Mouse (Mus musculus) midbrain, postnatal 0 days (tissue): ENCODE measurements around the gene Ppef1. TPM values are rescaled to one million over a fixed set of nuclear protein-coding genes. Genes with fewer than 3 reads are reported as not detected.

Experiments used
- ATAC-seq: fragments of 200-750 bp; cut with Nextera tagmentation; 2 replicates; pipeline ENCODE4 v1.8.0; 2017; ENCODE audit warnings: moderate number of reproducible peaks, mild to moderate bottlenecking, moderate TSS enrichment, moderate library complexity; ENCODE audit not compliant: low FRiP score
- DNase-seq: peaks from one replicate; pipeline ENCODE4 v3.0.0-alpha.2; 2015; ENCODE audit warnings: low spot score
- H3K27ac ChIP-seq: fragments of 300-500 bp; sonication (generic); 2 replicates; pipeline ENCODE4 v1.5.1; 2014; ENCODE audit warnings: low read depth, mild to moderate bottlenecking, low read length, mixed read lengths
- H3K27me3 ChIP-seq: fragments of 300-500 bp; sonication (generic); 2 replicates; pipeline ENCODE4 v1.6.1; 2014; ENCODE audit warnings: low read length, control low read depth, mixed read lengths; ENCODE audit not compliant: insufficient read depth
- H3K36me3 ChIP-seq: fragments of 300-500 bp; sonication (generic); 2 replicates; pipeline ENCODE4 v1.6.1; 2014; ENCODE audit warnings: low read length, control low read depth, mixed read lengths; ENCODE audit not compliant: insufficient read depth
- H3K4me1 ChIP-seq: fragments of 300-500 bp; sonication (generic); 2 replicates; pipeline ENCODE4 v1.6.1; 2014; ENCODE audit warnings: mild to moderate bottlenecking, control low read depth, antibody characterized with exemption, low read length, mixed read lengths; ENCODE audit not compliant: insufficient read depth
- H3K4me2 ChIP-seq: fragments of 300-500 bp; sonication (generic); 2 replicates; pipeline ENCODE4 v1.6.1; 2014; ENCODE audit warnings: low read depth, mild to moderate bottlenecking, low read length, mixed read lengths; ENCODE audit not compliant: poor library complexity, severe bottlenecking
- H3K4me3 ChIP-seq: fragments of 300-500 bp; sonication (generic); 2 replicates; pipeline ENCODE4 v1.5.1; 2014; ENCODE audit warnings: low read depth, mild to moderate bottlenecking, low read length, moderate library complexity
- H3K9ac ChIP-seq: fragments of 300-500 bp; sonication (generic); replicated peaks from 2 replicates; pipeline ENCODE4 v1.6.1; 2014; ENCODE audit warnings: mild to moderate bottlenecking, low read length, moderate library complexity, mixed read lengths; ENCODE audit not compliant: poor library complexity, severe bottlenecking
- H3K9me3 ChIP-seq: fragments of 300-500 bp; sonication (generic); 2 replicates; pipeline ENCODE4 v1.6.1; 2016; ENCODE audit warnings: low read length, control low read depth
- CTCF ChIP-seq: IDR thresholded peaks from 2 replicates; pipeline ENCODE4 v1.5.1; 2016; ENCODE audit warnings: antibody characterized with exemption, mild to moderate bottlenecking
- WGBS: fragments of 180-500 bp; shearing (Covaris S2); extraction: QIAGEN DNeasy Blood & Tissue Kit; methylation state at CpG from one replicate; pipeline ENCODE4 v1.1.7; 2014; 5-methylcytosine and 5-hydroxymethylcytosine counted together
- polyA plus RNA-seq: library from polyadenylated mRNA; unstranded; fragments of >200 nt; fragmentation: Nextera tagmentation; extraction: Ambion mirVana; gene quantifications from 2 replicates; pipeline ENCODE4 v1.2.1, GENCODE M21; 2015
- total RNA-seq: library from RNA; depleted of rRNA; stranded (reverse); fragments of >200 nt; gene quantifications from 2 replicates; pipeline ENCODE4 v1.2.3, GENCODE M21; 2014

Ppef1 gene
- total and polyA plus RNA-seq, 2 experiments from 2014 or later, result 0.22 to 0.84 TPM

- no peaks in the 10 kb centered on the region for H3K27me3 ChIP-seq
- H3K4me2 ChIP-seq, result no peak overlapping the region
- no peak overlapping the region for H3K4me3 ChIP-seq
- H3K27ac ChIP-seq, result no peak overlapping the region
- no peak for TF ChIP-seq CTCF
- H3K4me1 ChIP-seq, result no peaks in the 10 kb centered on the region
- DNase-seq (no peak), ATAC-seq (no peak)
- H3K9ac ChIP-seq, result no peak overlapping the region
- H3K9me3 ChIP-seq, result no peaks in the 10 kb centered on the region
- H3K36me3 ChIP-seq, result no peaks in the 10 kb centered on the region
- 91% methylated on average over 2 of the region's 2 CpGs for WGBS
These were observed 45.5 kb downstream of the Ppef1 start for GRCm38 (mm10) chrX:160690094-160690493.

DNA sequence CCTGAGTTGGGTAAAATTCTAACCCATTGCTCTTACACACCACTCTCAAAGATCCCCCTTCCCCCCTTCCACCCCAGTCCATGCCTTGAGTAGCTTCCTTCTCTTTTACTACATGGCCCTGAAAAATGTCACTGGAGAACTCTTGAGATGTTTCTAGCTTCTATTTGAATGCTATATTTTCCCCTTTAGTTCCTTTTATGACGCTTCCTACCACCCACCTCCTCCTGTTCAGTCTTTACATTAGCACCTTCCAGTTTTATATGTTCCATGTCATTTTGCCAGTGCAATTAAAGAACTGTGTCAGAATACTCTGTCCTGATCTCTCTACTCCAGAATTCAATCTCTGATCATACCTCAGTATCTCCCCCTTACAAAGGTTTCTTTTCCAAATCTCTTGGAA lies 65.6 kb downstream of the Ppef1 start:
- Histone ChIP-seq H3K27me3 (no peaks in the 10 kb centered on the region), H3K27ac (no peak overlapping the region), H3K9me3 (no peaks in the 10 kb centered on the region), H3K4me1 (no peaks in the 10 kb centered on the region), H3K4me3 (no peak overlapping the region), H3K9ac (no peak overlapping the region), H3K4me2 (no peak overlapping the region), H3K36me3 (no peaks in the 10 kb centered on the region)
- TF ChIP-seq CTCF, result no peak
- no peak for DNase-seq
- no peak for ATAC-seq
- WGBS, result 84% methylated on average over 1 of the region's 1 CpGs

- no peak for ATAC-seq
- no peak for TF ChIP-seq CTCF
- Histone ChIP-seq H3K27me3 (no peaks in the 10 kb centered on the region), H3K4me1 (no peaks in the 10 kb centered on the region), H3K9ac (no peak overlapping the region), H3K4me3 (no peak overlapping the region), H3K9me3 (no peaks in the 10 kb centered on the region), H3K4me2 (no peak overlapping the region), H3K27ac (no peak overlapping the region), H3K36me3 (no peaks in the 10 kb centered on the region)
- DNase-seq, result no peak
- 27% methylated on average over 4 of the region's 4 CpGs for WGBS
These were observed 124.5 kb downstream of the Ppef1 start for GRCm38 (mm10) chrX:160610882-160611644.

DNA sequence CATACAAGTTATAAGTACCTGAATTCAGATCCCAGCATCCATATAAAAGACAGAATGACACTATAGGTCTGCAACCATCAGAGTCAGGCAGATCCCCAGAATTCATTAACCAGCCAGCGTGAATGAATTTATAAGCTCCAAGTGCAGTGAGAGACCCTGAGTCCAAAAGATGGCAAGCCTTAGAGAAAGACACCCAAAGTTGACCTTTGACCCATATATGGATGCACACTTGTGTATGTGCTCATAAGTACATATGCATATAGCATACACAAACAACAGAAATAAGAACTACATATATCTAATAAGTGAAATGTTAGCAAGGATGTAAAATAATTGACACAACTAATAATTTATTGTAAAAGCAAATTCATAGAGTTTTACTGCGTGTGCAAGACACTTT lies 125.1 kb downstream of the Ppef1 start:
- WGBS, result 62% methylated on average over 2 of the region's 2 CpGs

DNA sequence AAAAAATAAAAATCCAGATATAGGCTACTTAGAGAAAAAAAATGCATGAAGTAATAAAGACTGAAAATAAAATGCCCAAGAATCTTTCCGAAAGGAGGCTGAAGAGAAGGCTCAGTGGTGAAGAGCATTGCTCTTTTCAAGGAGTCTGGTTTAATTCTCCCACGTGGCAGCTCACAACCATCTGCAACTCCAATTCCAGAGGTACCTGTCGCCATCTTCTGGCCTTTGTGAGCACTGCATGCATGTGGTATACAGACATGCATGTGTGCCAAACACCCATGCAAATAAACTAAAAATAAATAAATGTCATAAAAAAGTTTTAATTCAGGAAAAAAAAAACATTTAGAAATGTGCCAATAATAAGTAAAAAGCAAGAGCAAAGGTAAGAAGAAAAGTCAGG lies 125.7 kb downstream of the Ppef1 start:
- Histone ChIP-seq H3K4me1 (no peaks in the 10 kb centered on the region), H3K27ac (no peak overlapping the region), H3K9me3 (no peaks in the 10 kb centered on the region), H3K27me3 (no peaks in the 10 kb centered on the region), H3K9ac (no peak overlapping the region), H3K36me3 (no peaks in the 10 kb centered on the region), H3K4me2 (no peak overlapping the region), H3K4me3 (no peak overlapping the region)
- WGBS, result 46% methylated on average over 3 of the region's 3 CpGs
- ATAC-seq (no peak), DNase-seq (peak; percentile 25)
- TF ChIP-seq CTCF, result peak; percentile 61

More for the DNA sequence above, 125.1 kb downstream of the Ppef1 start:
- H3K4me3 ChIP-seq, result no peak overlapping the region
- no peak overlapping the region for H3K27ac ChIP-seq
- H3K9ac ChIP-seq, result no peak overlapping the region
- H3K4me1 ChIP-seq, result no peaks in the 10 kb centered on the region
- no peak for ATAC-seq
- H3K4me2 ChIP-seq, result no peak overlapping the region
- TF ChIP-seq CTCF, result no peak
- no peaks in the 10 kb centered on the region for H3K27me3 ChIP-seq
- H3K36me3 ChIP-seq, result no peaks in the 10 kb centered on the region
- H3K9me3 ChIP-seq, result no peaks in the 10 kb centered on the region
- no peak for DNase-seq

- DNase-seq, result no peak
- Histone ChIP-seq H3K4me2 (no peak overlapping the region), H3K9ac (no peak overlapping the region), H3K4me3 (no peak overlapping the region), H3K27ac (no peak overlapping the region), H3K36me3 (no peaks in the 10 kb centered on the region), H3K9me3 (no peaks in the 10 kb centered on the region), H3K4me1 (no peaks in the 10 kb centered on the region), H3K27me3 (peaks cover 3% of the 10 kb centered on the region; the same call in 1 of the 2 replicates)
- no peak for ATAC-seq
- no peak for TF ChIP-seq CTCF
- 47% methylated on average over 6 of the region's 6 CpGs for WGBS
These were observed 131.5 kb downstream of the Ppef1 start for GRCm38 (mm10) chrX:160603981-160604541.
